Mouse (Mus musculus): ENCODE measurements around the gene Fkbp9.

The Fkbp9 gene

GRCm38 (mm10) chr6:56831697-56832406 is at the start of gene Fkbp9:
Gene Fkbp9, plus strand, starts transcription at chr6:56832059.
- WGBS: 2% methylated on average over 58 of the region's 58 CpGs

GRCm38 (mm10) chr6:56783561-56784272 is 48.1 kb upstream of the Fkbp9 start:
- 72% methylated on average over 4 of the region's 4 CpGs for WGBS

- WGBS: 49% methylated on average over 5 of the region's 5 CpGs
Measured at GRCm38 (mm10) chr6:56785068-56785467, 46.8 kb upstream of the Fkbp9 start.

GRCm38 (mm10) chr6:56787668-56788067 is 44.2 kb upstream of the Fkbp9 start:
- 74% methylated on average over 2 of the region's 2 CpGs for WGBS

- 80% methylated on average over 3 of the region's 3 CpGs for WGBS
Measured at GRCm38 (mm10) chr6:56789336-56789735, 42.5 kb upstream of the Fkbp9 start.

GRCm38 (mm10) chr6:56794834-56795233 is 37.0 kb upstream of the Fkbp9 start:
- 76% methylated on average over 5 of the region's 5 CpGs for WGBS

- WGBS: under 1% methylated on average over 8 of the region's 8 CpGs
Measured at GRCm38 (mm10) chr6:56796232-56796631, 35.6 kb upstream of the Fkbp9 start.

GRCm38 (mm10) chr6:56796668-56797141 is 35.2 kb upstream of the Fkbp9 start:
- WGBS: under 1% methylated on average over 16 of the region's 16 CpGs

GRCm38 (mm10) chr6:56797311-56798151 is 34.3 kb upstream of the Fkbp9 start, which contains the start of gene Kbtbd2:
Gene Kbtbd2, minus strand, starts transcription at chr6:56797813.
- WGBS: under 1% methylated on average over 98 of the region's 98 CpGs

- 4% methylated on average over 8 of the region's 8 CpGs for WGBS
Measured at GRCm38 (mm10) chr6:56798152-56798465, 33.8 kb upstream of the Fkbp9 start.

GRCm38 (mm10) chr6:56805026-56805425 is 26.8 kb upstream of the Fkbp9 start:
- WGBS: 85% methylated on average over 4 of the region's 4 CpGs

- WGBS: 37% methylated on average over 2 of the region's 2 CpGs
Measured at GRCm38 (mm10) chr6:56806195-56806594, 25.7 kb upstream of the Fkbp9 start.

GRCm38 (mm10) chr6:56808656-56809055 is 23.2 kb upstream of the Fkbp9 start:
- 4% methylated on average over 3 of the region's 3 CpGs for WGBS

- 42% methylated on average over 2 of the region's 2 CpGs for WGBS
Measured at GRCm38 (mm10) chr6:56813332-56813731, 18.5 kb upstream of the Fkbp9 start.

GRCm38 (mm10) chr6:56818436-56819123 is 13.3 kb upstream of the Fkbp9 start:
- WGBS: 73% methylated on average over 5 of the region's 5 CpGs

- WGBS: 88% methylated on average over 2 of the region's 2 CpGs
Measured at GRCm38 (mm10) chr6:56819124-56819487, 12.8 kb upstream of the Fkbp9 start.

GRCm38 (mm10) chr6:56825657-56826056 is 6.2 kb upstream of the Fkbp9 start:
- 59% methylated on average over 3 of the region's 3 CpGs for WGBS

GRCm38 (mm10) chr6:56832407-56832796 is 543 bp downstream of the Fkbp9 start:
- 6% methylated on average over 15 of the region's 15 CpGs for WGBS

GRCm38 (mm10) chr6:56834769-56835168 is 2.9 kb downstream of the Fkbp9 start:
- 81% methylated on average over 5 of the region's 5 CpGs for WGBS

GRCm38 (mm10) chr6:56835532-56835931 is 3.7 kb downstream of the Fkbp9 start:
- WGBS: 68% methylated on average over 10 of the region's 10 CpGs

- WGBS: 95% methylated on average over 12 of the region's 12 CpGs
Measured at GRCm38 (mm10) chr6:56837166-56837565, 5.3 kb downstream of the Fkbp9 start.

- WGBS: 95% methylated on average over 3 of the region's 3 CpGs
Measured at GRCm38 (mm10) chr6:56837621-56838020, 5.8 kb downstream of the Fkbp9 start.
